Mouse (Mus musculus) retina, adult 2 months (tissue): ENCODE data around the gene F13a1.

Experiments
- DNase-seq: peaks from one replicate; pipeline ENCODE4 v3.0.0-alpha.2; 2012; ENCODE audit warnings: low read depth, low spot score

F13a1 gene

DNA sequence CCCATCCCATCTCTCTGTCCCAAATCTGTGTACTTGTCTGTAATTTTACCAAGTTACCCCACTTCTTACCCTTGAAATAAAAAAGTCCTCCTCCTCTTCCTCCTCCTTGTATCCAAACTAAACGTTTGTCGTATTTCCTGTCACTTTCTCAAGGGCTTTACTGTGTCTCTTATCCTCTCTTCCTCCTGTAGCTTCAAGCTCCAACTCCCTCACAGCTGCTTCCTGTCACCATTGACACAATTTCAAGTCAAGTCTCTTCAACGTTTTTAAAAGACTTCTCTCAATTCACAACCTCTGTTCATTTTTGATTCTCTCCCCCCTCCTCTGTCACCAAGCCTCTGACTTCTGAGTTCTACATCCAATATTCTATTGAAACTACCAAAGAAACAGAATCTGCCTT lies at the start of gene F13a1:
F13a1 (minus strand) TSS at position 119 of the 400 bp plus-strand sequence.
- DNase-seq = no peak

DNA sequence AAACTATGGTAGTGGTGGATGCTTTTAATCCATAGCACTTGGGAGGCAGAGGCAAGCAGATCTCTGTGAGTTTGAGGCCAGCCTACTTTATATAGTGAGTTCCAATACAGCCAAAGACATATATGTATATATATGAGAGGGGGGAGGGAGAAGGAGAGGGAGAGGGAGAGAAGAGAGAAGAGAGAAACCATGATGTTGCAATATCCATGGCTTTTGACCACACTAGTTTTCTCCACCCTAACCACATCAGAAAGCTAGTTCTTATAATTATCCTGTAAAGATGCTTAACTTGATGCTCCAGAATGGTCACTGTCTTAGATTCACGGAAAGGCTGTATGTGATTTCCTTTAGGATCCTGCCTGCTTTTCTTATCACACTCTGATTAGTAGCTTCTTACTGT lies 41.6 kb upstream of the F13a1 start:
- no peak for DNase-seq

DNA sequence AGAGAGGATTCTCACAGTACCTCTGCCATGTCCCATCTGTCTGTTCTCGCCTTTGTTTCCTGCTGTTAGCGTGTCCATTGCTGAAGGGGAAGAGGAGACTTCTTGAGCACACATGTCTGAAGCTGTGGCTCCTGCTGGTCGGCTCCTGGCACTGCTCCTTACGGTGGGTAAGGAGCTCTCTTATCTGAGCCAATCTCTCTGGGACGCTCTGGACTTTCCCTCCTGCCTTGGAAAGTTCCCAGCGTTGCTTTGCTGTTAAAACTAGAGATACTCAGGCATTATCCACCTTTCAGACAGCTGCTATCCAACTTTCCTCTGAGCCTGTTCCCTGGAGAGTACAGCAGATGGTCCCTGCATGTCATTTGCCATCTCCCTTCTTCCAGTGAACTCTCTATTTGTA lies 39.1 kb upstream of the F13a1 start:
- no peak for DNase-seq

DNA sequence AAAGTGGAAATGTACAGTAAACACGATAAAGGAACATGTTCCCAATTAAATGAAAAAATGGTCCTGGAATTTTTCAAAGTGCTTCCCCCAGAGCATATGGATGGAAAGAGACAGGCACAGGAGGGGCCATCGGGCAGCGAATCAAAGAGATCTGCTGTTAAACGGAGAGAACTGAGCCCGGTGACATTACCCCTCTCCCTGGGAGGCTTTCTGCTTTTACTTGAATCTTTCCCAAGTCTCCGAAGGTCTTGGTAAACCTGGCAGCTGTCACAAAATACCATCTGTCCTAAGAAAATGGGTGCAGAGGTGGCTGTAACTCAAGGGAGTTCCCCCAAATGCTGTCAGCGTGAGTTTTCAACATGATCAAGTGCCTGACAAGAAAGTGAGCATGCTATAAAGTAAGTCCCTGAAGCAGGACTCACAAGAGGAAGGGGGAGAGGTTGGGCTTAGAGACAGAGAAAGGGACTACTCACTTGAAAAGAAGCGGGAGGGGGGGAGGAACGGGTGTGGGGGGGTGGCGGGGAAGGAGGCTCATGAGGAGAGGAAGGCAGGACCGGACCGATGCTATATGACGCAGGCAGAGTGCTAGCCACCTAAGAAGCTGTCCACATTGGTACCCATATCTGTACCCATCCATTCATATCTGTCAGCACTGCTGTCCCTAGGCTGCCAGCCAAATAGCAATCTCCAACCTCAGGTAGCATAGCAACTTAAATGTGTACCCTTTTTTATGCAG lies 31.6 kb upstream of the F13a1 start:
- DNase-seq = no peak

DNA sequence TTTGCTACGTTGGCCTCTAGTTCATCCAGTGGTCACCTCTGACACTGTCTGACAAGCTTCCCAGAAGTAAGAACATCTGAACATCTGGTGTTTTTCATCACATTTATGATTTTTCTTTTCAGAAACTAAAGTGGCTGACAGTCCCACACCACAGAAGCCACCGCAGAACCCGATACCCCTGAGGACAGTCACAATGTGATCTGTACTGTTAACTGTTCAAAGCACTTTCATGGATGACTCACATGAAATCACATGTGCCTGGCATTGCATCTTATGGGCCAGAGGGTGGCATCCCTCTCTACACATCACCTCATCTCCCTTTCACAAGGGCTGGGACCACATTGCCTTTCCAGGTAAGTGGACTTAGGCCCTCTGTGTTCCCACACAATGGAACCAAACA lies 21.3 kb upstream of the F13a1 start:
- DNase-seq = no peak

DNA sequence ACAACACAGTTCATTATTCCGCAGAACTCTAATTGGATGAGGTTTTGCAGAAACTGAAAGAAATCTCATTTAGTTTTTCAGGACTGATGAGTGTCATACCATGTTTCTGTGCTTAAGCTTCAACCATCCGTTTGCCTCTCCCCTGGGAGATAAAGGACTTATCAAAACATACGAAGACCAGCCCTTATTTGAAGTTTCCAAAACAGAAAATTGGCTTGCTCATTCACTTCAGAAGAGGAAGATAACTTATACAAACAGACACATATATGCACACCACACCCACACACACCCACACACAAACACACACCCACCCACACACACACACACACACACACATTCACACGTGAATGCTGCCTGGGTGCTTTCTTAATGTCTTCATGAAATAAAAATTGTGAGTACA lies 20.8 kb upstream of the F13a1 start:
- no peak for DNase-seq

DNA sequence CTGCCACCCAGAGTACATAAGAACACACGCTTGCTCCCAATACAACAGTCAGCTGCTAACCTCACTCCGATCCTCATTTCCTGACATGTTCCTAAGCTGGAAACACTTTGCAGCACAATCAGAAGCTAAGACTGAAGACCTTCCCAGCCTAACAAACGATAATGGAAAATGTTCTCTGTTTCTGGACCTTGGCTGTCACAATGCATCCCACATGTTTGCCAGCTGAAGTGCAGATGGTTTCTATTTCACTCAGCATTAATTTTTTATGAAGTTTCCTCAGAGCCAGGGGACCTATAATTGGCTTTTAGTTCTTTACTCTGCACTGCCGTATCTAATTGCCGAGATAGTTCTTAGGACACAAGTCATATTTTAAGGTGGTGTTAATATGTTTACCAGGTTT lies 10.8 kb upstream of the F13a1 start:
- DNase-seq = no peak

DNA sequence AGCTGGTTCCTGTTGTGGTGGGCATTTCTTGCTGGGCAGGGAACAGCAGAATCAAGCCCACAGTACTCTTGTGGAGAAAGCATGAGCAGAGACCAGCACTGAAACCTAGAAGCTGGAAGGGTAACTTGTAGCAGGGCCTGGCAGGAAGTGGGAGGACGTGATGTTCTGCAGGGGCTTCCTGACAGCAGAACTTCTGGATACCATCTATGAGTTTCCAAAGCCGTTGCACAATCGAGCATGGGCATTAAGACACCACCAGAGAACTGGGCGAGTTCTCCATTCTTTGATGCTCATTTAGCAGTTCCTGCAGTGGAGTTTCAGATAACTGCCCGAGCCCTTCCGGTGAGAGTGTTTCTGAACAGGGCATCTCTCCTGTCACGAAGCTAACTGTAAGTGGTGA lies 6.6 kb upstream of the F13a1 start:
- DNase-seq = no peak

DNA sequence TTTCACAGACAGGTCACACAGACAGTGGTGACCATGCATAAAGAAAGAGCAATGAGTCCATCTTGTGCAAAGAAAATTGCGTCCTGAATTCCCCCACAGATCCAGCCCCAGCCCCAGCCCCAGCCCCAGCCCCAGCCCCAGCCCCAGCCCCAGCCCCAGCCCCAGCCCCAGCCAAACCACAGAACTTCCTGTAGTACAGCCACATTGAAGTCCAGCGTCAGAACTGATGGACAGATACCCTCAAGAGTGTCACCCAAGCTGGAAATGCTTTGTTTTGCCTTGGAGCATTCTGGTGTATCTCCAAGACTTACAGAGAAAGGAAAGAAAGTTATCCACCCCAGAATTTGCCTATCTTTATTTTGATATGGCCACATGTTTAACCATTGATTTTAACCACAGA lies 413 bp downstream of the F13a1 start:
- no peak for DNase-seq

DNA sequence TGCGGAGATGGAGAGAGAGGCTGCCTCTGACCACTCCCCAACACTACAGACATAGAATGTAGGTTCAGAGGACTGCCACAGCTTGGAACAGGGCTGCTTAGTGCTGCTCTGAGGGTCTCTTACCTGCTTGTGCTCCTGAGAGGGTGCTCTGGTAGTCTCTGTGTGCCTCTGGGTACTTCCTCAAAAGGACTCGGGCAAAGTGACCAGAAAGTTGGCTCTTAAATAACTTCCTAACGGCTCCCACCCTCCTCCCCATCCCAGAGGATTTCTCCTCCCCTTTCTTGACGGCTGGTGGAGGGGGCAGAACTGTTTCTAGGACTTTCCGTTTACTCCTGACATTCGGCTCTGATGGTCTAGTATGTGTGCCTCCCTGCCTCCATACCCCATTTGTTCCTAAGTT lies 1.0 kb downstream of the F13a1 start:
- no peak for DNase-seq

DNA sequence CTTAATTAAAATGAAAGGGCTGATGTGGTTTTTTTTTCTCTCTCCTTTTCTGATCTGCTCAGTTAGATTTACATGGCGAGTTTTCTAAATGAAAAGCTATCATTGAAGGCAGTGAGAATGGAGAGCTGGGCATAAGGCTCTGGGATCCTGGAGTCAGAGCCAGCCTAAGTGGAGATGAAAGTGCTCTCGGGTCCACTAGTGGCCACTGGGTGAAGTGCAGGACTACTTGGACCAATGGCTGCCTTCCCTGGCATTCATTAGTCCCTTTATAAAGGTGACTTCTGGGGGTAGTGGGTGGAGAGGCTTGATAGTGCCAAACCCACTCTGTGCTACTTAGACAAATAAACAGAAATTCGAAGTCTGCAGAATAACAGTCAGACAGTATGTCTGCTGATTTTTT lies 5.0 kb downstream of the F13a1 start:
- no peak for DNase-seq

DNA sequence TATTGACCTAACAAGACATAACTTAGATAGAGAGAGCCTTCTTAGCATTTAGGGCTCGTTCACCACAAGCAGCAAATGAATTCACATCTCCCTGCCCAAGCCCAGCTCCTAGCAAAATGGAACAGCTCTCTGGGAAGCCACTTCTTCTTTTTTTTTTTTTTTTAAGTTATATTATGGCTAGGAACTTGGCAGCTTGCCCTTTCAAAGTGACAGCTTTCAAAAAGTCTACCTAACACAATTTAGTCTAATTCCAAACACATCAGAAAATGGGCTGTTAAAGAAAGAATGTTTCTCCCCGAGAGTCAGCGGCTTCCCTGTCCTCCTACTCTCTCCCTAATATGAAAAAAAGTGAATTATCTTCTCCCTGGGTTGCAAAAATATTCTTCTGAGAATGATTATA lies 15.3 kb downstream of the F13a1 start:
- no peak for DNase-seq

DNA sequence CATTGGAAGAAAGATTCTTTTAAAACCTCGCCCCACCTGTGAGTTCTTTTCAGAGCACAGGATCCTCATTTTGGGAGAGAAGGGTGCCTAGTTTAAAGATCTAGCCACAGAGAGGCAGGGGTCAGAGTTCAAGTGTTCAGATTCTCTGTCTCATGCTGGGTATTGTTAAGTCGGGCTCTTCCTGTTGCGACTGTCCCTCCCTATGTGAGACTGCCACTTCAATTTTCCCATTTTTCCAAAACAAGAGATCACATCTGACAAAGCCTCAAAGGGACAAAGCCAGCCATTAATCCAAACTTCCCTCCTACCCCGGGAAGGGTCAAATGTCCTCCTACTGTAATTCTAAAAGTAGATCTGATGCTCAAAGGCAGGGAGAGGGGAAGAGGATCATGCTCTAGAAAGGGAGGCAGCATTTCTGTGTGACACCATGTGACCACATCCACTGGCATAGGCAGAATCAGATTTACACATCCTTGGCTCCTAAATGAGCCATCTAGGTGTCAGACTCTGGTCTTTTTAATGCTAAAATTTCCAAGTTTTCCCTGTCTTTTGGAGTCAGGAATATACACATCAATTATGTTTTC lies 24.0 kb downstream of the F13a1 start:
- DNase-seq = no peak

DNA sequence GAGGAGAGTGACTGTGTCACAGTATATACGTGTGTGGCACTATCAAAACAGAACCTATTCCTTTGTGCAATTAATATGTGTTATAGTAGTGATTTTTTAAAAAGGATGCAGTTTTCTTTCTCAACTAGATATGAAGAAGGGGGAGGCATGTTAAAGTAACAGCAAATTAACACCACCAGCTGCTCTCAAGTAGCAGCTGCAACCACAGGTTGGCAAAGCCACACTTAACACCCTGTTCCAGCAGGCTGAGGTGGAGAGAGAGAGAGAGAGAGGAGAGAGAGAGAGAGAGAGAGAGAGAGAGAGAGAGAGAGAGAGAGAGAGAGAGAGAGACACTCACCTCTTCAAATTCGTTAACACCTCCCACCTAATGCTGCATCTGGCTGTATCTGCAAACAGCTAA lies 28.5 kb downstream of the F13a1 start:
- no peak for DNase-seq

DNA sequence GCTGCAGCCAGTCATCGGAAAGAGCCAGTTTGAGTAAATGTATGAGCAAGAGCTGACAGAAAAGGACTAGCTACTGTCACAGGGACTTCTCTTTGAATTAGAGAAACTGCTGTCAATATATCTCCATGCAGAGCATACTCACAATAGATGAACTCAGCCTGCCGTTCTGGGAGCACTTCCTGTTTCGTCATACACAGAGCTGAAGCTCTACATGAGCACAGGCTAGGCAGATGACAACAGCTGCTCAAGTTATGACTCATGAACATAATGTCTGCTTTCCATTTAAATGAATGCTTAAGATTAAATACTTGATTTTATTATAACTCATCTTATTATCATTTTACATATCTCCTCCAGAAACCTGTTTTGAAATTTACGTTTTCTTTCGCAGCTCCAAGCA lies 39.3 kb downstream of the F13a1 start:
- no peak for DNase-seq

DNA sequence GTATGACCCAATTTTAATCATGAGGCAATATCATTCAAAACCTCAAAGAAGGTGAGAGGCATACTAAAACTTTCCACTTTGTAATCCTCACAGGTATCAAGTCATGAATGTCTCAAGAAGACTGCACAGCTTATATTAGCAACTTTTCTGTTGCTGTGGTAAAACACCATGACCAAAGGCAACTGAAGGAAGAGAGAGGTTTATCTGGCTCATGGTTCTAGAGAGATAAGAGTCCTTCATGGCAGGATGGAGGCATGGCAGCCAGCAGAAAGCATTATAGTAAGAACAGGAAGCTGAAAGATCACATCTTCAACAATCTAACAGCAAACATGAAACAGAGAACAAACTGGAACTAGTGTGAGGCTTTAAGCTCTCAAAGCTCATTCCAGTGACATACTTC lies 43.8 kb downstream of the F13a1 start:
- no peak for DNase-seq

DNA sequence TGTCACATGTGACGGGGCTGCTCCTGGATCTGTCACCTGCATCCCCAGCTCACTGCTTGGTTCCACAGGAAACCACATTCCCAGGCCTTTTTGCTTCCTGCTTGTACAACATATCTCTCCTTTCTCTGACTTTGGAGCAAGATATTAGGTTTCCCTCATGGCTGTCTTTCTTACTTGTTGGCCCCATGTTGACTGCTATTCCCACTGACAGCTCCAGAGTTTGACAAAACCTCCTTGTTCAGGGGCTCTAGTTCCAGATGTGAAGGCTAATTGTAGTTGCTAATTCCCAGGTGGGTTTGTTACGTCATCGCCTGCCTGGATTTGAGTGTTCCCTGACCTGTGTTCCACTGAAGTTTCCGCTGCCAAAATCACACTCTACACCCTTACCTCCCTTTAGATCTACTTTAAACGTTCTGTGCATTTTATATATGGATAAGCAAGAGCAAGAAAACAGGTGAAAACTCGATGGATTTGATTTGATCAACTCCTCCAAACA lies 50.8 kb downstream of the F13a1 start:
- DNase-seq = no peak

DNA sequence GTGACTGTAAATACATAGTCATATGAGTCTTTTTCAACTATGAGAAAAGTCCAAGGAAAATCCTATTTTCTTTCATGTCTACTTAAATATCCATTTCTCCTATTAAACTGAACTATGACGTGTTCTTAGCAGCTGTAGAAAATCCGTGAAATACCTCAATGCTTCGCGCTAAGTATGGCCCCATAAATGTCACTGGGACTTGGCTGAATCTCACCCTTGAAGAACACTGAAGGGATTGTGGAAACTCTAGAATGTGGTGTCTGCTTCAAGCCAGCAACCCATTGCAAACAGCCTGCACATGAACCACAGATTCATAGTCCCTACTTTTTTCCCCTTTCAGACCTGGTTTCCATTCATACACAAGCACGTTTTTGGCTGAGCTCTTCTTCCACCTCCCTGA lies 56.5 kb downstream of the F13a1 start:
- no peak for DNase-seq

DNA sequence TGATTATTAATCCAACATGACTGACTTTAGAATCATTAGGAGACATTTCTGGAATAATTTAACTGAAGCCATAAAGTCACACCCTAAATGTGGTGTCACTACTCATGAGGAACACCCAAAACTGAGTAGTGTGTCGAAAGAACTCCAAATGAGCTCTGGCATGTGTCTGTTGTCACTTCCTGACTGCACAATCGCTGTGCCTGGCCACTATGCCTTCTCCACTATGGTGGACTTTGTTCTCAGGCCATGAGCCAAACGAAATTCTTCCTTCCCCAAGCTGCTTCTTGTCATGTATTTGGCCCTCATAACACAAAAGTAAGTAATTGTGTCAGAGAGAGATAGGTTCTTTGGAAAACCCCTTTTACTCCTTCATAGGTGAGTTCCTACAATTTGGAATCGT lies 61.7 kb downstream of the F13a1 start:
- DNase-seq = no peak

DNA sequence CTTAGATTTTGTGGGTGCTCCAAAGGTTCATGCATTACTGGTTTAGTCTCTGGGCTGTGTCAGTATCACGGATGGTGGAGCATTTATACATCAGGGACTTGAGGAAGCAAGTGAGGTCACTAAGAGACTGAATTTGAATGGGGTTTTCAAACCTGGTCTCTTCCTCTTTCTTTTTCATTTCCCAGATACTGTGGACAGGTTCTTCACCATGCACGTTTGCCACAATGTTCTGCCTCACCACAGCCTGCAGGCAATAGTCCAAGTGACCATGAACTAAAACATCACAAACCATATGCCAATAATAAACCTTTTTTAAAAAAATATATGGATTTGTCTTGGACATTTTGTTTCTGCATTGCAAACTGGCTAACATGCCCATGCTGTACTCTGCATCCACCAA lies 77.0 kb downstream of the F13a1 start:
- DNase-seq = no peak

DNA sequence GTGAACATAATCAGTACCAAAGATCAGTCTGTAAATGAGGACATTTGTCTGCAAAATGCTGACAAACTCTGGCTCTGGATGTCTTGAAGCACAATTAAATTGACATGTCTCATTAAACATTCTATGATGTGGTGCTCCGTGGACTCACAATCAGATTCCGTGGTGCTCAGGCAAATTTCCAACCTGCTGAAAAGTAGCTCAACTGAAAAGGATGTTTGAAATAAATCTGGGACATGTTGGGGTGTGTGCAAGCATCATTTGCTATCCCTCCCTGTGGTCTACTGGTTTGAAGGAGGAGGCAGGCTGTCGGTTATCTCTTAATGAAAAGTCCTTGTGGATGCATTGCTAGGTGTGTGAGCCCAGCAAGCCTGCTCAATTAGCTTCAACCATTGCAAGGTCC lies 77.8 kb downstream of the F13a1 start:
- no peak for DNase-seq

DNA sequence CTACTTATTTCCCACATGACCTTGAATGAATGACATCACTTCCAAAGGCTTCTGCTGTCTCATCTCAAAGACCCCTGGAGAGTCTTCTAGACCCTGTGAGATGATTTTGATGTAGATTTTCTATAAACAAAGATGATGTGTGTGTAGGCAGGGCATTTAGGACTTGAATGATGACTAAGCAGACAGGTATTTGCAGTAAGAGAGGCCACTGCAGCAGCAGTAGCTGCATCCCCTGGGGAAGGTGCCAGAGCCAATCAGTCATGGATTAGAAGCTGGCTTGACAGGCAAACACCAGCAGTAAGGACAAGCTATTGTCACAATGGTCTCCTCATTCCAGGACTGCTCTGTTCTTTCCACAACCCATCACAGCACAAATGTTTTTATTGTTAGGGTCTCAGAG lies 87.1 kb downstream of the F13a1 start:
- no peak for DNase-seq

DNA sequence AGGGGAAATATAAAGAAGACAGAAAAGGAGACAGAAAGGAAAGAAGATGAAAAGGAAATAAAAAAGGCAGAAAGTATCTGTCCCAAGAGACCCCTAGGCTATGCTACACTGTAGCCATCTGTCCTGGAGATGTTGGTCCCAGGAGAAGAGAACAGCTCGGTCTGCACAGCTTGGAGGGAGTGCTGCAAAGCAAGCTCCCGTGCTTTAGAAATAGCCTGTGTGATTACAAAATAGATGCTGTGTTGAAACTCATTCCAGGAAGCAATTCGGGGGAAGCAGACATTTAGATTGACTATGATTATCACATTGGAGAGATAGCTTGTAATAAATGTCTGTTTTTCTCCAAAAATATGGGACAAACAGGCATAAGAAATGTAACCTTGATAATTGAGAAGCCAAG lies 91.0 kb downstream of the F13a1 start:
- no peak for DNase-seq

DNA sequence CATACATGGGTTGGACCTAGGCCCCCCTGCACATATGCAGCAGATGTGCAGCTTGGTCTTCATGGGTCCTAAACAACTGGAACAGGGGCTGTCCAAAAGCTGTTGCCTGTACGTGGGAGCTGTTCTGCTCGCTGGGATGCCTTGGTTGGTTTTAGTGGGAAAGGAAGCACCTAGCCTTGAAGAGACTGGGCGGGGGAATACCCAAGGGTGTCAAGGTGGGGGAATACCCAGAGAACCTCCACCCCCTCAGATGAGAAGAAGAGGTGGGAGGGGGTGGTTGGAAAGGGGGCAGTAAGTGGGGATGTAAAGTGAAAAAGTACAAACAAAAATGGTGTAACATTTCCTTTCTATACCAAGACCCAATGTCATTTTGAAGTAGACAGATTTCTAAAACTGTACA lies 95.1 kb downstream of the F13a1 start:
- DNase-seq = no peak
